Mouse (Mus musculus) cerebellum, adult 11 months (tissue): ENCODE measurements at regions not wholly inside any gene's neighbourhood (a gene's known extent, or its start where the extent isn't known, plus 50 kb on each side); places are given as distances from the start of the nearest gene placed in this dataset.

Source experiments
- DNase-seq: peaks from one replicate; pipeline ENCODE4 v3.0.0; 2022

DNA sequence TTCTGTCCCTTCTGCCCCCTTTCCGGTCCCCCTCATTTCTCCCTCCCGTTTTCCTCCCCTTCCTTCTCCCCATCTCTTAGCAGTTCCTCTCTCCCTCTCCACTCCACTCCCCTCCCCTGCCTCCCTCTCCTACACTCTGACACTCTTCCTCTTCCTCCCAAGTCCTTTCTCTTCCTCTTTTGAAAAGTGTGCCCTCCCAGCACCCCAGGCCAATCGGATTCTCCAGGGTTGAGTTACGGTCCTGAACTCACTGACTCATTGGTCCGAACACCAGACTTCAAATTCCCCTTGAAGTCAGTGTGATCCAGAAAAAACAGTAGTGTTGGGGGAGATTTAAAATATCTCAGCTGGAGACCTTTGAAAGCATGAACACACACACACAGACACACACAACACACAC, 109.1 kb downstream of the 2410131K14Rik start:
- no peak for DNase-seq

DNA sequence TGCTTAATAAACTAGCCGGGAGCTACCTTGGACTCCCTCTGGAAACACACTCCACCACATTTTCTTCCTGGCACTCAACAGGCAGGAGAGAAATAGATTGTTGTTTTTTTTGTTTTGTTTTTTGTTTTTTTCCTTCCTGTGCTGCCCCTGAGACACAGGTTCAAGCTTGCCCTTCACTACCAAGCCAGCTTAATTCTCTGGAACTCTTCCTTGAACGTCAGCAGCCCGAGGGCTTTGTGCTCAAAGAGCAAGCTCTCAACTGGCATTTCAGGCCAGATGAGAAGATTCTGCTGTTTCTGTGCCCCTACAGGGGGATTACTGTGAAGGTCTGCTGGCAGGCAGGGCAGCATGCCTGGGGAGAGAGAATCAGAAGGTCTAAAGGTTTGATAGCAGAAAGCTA, 109.8 kb downstream of the 2410131K14Rik start:
- no peak for DNase-seq

DNA sequence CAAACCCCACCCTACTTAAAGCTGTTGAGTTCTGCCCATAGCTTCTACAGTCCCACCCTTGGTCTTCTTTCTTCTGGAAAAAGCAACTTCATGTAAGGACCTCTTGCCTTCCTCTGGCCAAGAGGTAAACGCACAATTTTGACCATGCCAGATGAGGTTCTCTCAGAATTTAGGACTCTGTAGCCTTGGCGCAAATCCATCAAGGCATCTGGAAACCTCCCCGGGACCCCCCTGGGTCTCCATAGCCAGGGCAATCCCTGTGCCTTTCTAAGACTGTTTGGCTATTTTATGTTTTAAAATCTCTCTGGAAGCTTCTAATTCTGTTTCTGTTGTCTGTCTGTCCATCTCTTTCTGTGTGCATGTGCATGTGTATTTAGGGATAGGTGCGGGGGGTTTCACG, 110.3 kb downstream of the 2410131K14Rik start:
- DNase-seq = no peak

DNA sequence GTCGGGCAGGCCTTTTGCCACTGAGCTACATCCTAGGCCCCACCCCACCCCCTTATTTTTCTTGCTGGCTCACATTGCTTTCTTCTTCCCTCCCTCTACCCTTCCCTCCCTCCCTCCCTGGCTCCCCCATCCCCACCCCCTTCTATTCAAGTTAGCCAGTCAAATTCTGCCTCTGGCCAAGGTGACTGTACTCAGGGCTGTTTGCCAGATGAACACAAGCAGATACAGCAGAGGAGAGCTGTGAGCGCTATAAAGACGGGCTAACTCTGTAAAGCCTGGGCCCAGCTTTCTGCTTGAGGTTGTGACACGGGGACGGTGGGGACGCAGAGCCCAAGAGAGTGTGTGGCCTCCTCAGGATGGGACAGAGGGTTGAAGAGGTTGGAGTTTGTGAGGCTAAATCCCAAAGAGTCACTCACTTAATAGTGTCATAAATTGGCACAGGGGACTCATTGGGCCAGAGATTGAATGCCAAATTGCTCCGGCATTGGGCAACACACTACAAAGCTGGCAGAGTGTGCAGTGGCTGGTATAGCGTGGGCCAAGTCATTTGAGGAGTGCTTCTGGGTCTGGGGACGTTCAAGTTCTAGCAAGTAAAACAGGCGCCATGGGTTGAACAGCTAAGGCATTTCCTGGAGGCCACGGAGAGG, 110.8 kb downstream of the 2410131K14Rik start:
- no peak for DNase-seq

DNA sequence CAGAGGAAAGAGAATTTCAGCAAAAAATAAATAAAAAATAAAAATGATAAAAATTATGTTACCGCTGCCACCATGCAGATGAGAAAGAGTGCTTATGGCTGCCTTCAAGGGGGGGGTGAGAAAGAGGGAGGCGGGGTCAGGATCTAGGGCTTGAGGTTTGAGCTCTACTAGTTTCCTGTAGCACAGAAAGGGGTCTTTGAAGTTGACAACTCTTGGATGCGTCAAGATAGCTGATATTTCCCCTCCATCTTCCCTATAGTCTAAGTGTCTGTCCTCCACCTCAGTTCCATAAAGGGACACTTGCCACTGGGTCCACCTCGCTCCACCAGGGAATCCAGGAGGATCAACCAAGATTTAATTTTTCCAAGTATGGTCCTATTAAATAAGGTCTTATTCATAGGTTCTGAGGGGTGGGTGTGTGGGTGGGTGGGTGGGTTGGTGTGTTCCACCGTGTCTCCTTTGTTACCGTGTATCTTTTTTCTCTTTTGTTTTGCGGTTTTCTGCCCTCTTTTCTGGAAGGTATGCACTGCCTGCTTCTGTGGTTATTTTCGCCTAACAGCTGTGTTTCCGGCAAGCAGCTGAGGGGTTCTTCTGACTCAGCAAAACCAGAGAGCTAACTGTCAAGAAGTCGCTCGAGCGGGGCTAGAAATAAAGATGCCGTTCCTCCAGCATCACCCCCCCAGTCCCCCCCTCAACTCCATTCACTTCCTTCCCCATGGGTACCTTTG, 114.8 kb downstream of the 2410131K14Rik start:
- no peak for DNase-seq

DNA sequence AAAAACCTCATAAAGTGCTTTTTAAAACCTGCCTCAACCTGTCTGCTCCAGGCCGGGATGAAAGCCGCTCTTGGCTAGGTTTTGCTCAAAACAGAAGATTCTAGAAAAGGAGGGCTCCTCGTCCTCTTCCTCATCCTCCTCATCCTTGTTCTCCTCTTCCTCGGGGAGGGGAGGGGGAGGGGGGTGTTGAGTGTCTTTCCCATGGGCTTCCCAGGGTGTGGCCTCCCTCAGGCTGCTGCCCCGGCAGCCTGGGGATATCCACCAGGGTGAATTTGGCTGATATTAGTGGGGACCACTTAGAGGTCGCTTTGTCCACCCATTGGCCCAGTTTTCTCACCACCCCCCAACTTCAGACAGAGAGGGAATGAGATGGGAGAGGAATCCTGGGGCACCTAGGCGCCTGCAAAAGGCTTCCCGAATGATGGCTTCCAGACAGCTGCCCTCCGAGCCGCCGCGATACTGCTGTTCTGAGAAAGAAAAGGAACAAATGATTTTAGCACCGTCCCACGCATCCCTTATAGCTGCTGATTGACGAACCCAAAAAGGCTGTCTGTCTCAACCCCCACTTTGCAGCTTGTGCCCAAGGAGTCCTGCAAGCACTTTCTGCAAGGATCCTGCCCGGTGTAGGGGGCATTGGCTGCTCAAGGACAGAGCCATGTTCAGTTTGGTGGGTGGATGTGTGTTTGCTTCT, 115.5 kb downstream of the 2410131K14Rik start:
- no peak for DNase-seq

DNA sequence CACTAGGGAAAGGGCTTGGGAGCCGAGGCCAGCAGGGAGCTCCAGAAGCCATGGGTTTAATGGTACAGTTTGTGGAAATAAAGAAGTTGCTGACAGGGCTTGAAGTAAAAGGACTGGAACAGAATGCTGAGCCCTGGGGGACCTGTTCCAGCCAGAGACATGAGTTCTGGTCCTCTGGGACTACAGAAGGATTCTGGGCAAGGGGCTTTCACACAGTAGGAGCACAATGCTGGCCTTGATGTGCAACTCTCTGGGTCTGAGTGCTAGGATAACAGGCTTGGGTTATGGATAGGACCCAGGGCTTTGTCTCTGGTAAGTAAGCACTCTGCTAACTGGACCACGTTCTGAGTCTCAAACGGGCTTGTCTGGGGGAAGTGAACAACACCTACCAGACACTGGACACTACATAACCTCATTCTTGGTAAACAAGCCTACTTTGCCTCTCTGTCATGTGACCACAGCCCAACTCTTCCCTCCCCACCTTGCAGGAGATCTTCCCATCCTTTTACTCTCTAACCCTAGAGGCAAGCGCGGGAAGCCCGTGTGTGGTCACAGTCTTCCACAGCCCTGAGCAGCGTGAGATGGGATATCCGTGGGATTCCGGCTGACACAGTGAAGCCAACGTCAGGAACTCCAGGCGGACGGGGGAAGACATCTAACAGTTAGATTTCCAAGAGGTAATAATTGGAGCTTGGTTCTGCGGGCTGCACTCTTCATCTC, 116.3 kb downstream of the 2410131K14Rik start:
- no peak for DNase-seq

DNA sequence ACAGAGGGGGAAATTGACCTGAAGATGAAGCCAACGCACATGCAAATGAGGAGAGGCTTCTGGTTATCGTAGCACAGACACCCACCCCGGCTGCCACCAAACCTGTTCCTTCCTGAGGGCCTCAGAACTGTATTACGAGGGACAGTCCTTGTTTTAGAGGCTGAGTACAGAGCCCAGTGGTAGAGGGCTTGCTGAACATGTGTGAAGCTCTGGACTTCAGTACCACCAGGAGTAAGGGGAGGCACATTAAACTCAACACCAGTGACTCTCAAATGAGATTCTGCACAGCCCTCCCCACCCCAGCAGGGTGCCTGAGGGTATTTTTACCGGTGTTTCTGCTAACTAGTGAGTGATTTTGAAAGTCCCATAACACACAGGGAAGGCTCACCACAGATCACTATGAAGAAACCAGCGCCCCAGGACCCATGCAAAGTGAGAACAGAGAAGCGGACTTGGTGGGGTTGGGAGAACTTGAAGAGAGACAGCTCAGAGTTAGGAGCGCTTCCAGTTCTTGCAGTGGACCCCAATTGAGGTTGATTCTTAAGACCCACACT, 116.9 kb downstream of the 2410131K14Rik start:
- no peak for DNase-seq

DNA sequence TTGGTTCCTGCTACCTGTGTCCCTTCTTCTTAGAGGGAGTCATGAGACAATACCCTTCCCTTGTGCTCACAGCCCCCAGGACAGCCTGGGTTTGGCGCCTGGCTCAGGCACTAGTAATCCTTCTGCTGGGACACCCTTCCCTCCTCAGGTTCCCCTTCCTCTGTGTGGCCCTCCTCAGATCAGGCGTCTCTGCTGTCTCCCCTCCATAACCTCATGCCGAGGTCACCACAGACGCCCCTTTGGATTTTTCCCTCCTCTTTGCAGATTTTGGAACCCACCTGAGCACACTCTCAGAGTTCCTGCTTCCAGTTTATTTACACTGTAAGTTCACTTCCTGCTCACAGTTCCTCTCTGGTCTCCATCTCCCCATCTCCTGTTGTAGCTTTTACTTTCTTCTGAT, 117.7 kb downstream of the 2410131K14Rik start:
- DNase-seq = no peak

DNA sequence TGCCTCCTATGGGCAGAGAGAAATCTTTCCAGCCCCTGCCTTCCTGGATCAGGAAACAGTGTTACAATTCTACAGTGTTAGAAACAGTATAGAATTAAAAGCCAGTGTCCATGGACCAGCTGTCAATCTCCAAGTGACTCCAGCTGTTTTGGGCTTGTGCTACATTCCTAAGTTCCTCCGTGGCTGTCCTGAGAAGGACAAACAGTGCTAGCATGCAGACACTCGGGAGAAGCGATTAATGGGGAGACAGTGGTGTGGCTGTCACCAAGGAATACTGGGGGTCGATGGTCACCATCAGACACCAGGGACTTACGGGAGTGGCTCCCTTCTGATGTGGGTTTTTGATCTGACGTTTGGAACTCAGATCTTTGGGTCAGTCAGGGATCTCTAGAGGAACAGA, 118.1 kb downstream of the 2410131K14Rik start:
- DNase-seq = no peak

DNA sequence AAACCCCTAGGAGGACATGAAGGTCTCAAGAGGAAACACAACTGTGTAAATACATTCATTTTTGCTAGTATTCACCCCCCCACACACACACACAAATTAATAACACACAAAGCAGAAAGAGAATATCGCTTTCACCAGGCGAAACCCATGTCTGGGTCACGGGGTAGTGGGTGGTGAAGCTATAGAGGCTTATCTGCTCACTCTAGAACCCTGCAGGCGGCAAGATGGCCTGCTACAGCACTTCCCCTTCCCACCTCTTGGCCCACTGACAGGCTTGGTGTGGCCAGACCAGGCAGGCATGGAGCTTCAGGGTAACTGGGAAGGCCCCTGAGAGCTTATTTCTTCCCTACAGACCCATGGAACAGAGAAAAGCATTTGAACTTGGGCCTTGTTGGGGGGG, 119.6 kb downstream of the 2410131K14Rik start:
- DNase-seq = no peak

DNA sequence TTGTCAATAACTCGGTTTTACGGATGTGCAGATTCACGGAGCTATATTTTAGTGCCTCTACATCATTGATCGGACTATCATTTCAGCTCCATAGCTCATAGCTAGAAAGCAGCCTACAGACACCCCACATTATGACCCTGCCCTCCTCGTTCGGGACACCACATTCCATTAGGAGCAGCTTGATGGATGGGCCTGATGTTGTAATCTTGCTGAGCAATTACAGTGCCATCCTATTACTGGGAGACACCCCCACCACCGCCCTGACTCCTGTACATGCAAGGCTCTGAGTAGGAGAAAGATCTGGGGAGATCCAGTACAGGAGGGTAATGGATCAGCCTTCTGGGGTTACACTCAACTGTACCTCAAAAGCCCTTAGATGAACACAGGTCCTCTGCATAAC, 120.2 kb downstream of the 2410131K14Rik start:
- DNase-seq = no peak

DNA sequence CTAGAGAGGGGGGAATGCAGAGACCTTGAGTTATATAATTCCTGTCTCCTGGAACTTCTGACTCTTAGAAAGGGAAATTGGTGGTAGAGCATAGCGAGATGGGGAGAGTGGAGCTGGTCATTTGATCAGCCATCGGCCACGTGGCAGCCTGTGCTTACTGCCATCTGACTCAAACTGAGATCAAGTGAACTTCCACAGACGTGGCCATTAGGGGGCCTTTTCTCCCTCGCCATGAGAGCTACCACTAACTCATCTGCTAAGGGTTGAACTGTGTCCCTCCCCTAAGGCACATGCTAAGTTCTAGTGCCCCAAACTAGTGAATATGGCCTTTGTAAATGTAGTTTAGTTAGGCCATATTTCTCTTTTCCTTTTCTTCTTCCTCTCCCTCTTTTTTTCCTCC, 120.6 kb downstream of the 2410131K14Rik start:
- no peak for DNase-seq

DNA sequence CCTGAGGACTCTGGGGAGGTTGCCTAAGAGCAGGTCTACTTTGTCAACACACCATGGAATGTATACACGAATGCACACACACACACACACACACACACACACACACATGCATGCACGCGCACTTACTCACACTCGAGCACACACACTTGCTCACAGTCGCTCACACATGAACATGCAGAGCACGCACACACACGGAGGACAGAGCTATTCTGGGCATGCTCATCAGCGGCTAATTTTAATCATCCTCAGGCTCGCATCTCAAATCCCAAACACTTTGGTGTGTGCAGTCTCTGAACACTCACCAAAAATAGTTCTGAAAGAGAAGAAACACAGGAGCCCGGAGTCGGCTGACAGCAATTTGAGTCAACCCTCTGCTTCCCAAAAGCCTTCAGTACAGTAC, 122.0 kb downstream of the 2410131K14Rik start:
- DNase-seq = no peak

DNA sequence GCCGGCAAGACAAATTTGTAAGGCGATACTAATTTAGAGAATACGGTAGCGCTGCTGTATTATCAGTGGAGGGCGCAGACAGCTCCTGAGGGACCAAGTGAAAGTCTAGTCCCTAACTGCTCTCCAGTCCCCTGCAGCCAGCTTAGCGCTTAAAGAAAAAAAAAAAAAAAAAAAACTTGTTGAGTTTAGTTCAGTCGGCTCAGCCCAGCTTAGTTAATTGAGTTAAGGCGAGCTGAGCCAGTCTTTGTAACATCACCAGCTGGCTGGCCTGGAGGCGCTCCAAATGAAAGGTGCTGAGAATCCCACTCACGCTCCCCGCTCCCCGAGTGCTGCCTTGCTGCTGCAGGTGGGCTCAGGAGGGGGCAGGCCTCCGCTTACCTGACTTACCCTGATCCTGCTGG, 128.6 kb downstream of the 2410131K14Rik start:
- no peak for DNase-seq

DNA sequence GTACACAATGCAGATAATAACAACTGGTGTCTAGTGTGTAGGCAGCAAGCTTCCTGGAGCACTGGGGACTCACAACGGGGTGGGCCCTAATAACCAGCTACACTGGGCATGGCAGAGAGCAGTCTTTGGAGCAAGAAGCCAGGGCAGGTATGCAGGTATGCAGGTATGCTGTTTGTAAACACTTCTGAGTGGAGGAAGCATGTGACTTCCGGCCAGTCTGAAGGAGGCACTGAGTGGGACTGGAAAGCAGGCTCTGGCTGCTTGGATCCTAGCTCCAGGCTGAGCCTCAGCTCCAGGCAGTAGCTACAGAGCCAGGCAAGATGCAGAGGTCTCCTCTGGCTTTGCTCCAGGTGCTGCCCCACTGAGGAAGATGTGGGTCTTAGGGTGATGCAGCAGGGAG, 129.9 kb downstream of the 2410131K14Rik start:
- DNase-seq = no peak

DNA sequence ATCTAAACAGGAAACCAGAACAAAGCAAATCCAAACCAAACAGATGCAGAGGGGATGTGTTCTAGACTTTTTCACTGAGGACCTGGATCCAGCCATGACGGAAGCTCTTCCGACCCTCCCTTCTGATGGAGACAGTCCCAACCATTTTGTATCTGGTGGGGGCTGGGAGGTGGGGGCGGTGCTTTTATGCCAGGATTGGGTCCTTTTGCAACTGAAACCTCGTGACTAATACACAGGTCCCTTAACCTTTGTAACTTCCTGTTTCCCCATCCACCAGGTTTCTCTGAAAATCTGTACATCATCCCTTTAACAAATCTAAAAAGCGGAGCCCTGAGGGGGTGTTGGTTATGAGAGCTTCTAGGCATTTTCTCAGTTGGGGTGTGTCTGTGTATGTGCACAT, 130.9 kb downstream of the 2410131K14Rik start:
- no peak for DNase-seq

DNA sequence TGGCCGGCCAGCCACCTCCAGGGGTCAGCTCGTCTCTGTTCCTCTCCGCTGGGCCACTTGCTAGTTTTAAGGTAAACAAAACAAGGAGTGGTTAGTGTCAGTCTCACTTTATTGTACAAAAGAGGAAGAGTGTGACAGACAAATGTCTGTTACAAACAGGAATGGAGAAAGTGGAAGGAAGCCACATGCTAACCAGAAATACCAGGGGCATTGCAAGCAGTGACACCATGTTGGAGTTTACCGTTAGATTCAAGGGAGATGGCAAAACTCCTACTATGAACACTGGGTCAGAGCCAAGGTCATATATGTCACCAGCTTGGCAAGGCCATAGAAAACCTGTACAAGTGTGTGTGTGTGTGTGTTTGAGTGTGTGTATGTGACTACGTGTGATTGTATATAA, 131.5 kb downstream of the 2410131K14Rik start:
- no peak for DNase-seq

DNA sequence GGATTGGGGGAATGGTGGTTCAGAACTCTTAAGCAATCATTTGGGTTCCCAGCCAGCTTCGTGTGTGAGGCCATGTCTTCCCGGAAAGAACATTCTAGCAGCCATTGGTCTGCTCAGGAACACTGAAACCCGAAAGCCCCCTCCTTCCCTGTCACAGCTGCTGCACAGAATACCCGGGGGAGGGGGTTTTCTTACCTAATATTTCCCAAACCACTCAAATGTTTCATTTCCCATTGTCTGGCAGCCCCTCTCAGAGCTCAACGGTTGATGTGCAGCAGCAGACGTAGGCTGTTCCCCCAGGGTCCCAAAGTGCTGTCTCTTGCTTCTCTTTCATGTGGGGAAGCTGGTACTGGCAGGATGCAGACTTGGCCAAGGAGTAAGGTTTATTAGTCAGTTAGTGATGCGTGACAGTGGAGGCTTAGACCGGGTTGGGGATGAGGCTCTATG, 132.4 kb downstream of the 2410131K14Rik start:
- no peak for DNase-seq

DNA sequence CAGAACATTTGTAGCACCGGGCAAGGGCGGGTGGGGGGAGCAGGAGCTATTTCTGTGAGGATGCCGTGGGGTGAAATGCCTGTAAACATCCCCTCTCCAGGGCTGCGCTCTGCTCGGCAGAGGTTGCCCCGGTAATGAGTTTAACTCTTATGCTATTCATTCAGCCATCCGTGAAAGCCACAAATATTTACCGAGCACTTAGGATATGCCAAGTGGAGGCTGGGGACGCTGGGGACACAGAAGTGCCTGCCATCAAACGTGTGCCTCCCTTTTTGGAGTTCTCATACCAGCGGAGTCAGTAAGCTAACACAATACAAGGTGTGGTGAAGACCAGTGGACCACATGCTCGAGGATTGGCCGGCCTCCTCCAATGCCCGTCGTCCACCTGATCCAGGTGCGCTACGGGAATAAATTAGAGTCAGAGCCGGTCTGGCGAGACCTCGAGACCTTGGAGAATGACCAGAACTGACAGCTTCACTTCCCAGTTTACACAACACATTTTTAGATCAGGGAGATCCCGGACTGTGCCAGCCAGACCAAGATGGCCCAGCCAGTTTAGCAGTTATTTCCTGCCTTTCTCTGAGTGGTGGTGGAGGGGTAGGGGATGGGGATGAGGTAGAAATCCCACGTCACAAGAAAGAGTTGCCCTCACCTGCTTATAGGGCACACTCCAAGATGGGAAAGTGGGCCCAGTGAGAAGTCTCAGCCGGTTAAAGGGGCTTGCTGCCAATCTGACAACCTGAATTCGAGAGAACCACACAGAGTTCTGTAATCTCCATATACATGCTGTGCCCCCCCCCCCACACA, 134.4 kb downstream of the 2410131K14Rik start:
- no peak for DNase-seq

DNA sequence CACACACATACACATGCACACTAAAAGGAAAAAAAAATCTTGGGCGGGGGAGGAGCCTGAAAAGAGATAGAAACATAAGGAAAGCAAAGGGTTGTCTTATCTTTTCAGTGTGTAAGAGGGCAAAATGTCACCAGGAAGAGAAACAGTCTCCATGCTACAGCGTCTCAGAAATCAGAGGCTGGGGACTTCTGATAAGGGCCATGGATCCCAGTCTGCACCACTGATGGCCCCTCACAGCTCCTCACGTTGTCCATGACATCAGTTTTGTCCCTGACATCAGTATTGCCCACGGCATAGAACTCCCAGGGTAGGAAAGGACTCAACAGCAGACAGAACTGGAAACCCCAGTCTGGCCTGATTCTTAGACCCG, 135.0 kb downstream of the 2410131K14Rik start:
- no peak for DNase-seq
